Mouse (Mus musculus): Measurements from ENCODE around the gene Tor1b.

The Tor1b gene

GRCm38 (mm10) chr2:30983024-30983423 lies 30.3 kb downstream of the Tor1b start:
- in situ Hi-C loops (cut with MboI; ENCODE audit: low sequenced_read_pairs), result no loop called here

- in situ Hi-C loops (cut with MboI; ENCODE audit: low sequenced_read_pairs), result no loop called here
Observed at GRCm38 (mm10) chr2:30985111-30986020, 32.6 kb downstream of the Tor1b start.

- in situ Hi-C loops (cut with MboI; ENCODE audit: low sequenced_read_pairs), result no loop called here
Observed at GRCm38 (mm10) chr2:30990221-30990620, 37.5 kb downstream of the Tor1b start.

GRCm38 (mm10) chr2:30994853-30995252 lies 42.1 kb downstream of the Tor1b start:
- in situ Hi-C loops (cut with MboI; ENCODE audit: low sequenced_read_pairs), result no loop called here

- in situ Hi-C loops (cut with MboI; ENCODE audit: low sequenced_read_pairs), result no loop called here
Observed at GRCm38 (mm10) chr2:30995432-30995996, 42.8 kb downstream of the Tor1b start.

GRCm38 (mm10) chr2:30998443-30999260 lies 45.9 kb downstream of the Tor1b start:
- in situ Hi-C loops (cut with MboI; ENCODE audit: low sequenced_read_pairs), result no loop called here

- in situ Hi-C loops (cut with MboI; ENCODE audit: low sequenced_read_pairs), result no loop called here
Observed at GRCm38 (mm10) chr2:31002857-31003256, 50.1 kb downstream of the Tor1b start.

- in situ Hi-C loops (cut with MboI; ENCODE audit: low sequenced_read_pairs), result no loop called here
Observed at GRCm38 (mm10) chr2:31005453-31005852, 52.7 kb downstream of the Tor1b start.

- in situ Hi-C loops (cut with MboI; ENCODE audit: low sequenced_read_pairs), result no loop called here
Observed at GRCm38 (mm10) chr2:31006434-31006833, 53.7 kb downstream of the Tor1b start.

- in situ Hi-C loops (cut with MboI; ENCODE audit: low sequenced_read_pairs), result no loop called here
Observed at GRCm38 (mm10) chr2:31007208-31007607, 54.4 kb downstream of the Tor1b start.

All from CH12F3 (cell line).